Mouse (Mus musculus) hindbrain, embryonic 15.5 days (tissue): Measurements from ENCODE around the gene Gm5134. TPM values are rescaled to one million over a fixed set of nuclear protein-coding genes. Genes with fewer than 3 reads are reported as not detected.

Experiments used
- ATAC-seq: fragments of 200-750 bp; cut with Nextera tagmentation; 2 replicates; pipeline ENCODE4 v1.8.0; 2017; ENCODE audit warnings: low read depth, moderate number of reproducible peaks, moderate TSS enrichment; ENCODE audit not compliant: low FRiP score
- H3K27ac ChIP-seq: fragments of 300-500 bp; sonication (generic); replicated peaks from 2 replicates; pipeline ENCODE4 v1.5.1; 2015; ENCODE audit warnings: mild to moderate bottlenecking, inconsistent platforms
- H3K27me3 ChIP-seq: fragments of 300-500 bp; sonication (generic); 2 replicates; pipeline ENCODE4 v1.6.1; 2015; ENCODE audit warnings: control low read depth, inconsistent platforms
- H3K36me3 ChIP-seq: fragments of 300-500 bp; sonication (generic); 2 replicates; pipeline ENCODE4 v1.6.1; 2015; ENCODE audit warnings: control low read depth, inconsistent platforms
- H3K4me1 ChIP-seq: fragments of 300-500 bp; sonication (generic); replicated peaks from 2 replicates; pipeline ENCODE4 v1.6.1; 2015; ENCODE audit warnings: control low read depth, inconsistent platforms
- H3K4me2 ChIP-seq: fragments of 300-500 bp; sonication (generic); 2 replicates; pipeline ENCODE4 v1.6.1; 2015; ENCODE audit warnings: moderate library complexity, mild to moderate bottlenecking, inconsistent platforms
- H3K4me3 ChIP-seq: fragments of 300-500 bp; sonication (generic); 2 replicates; pipeline ENCODE4 v1.5.1; 2015; ENCODE audit warnings: mild to moderate bottlenecking, inconsistent platforms
- H3K9ac ChIP-seq: fragments of 300-500 bp; sonication (generic); 2 replicates; pipeline ENCODE4 v1.6.1; 2015; ENCODE audit warnings: inconsistent platforms
- H3K9me3 ChIP-seq: fragments of 300-500 bp; sonication (generic); 2 replicates; pipeline ENCODE4 v1.6.1; 2016; ENCODE audit warnings: control low read depth, inconsistent platforms
- WGBS: fragments of 180-500 bp; shearing (Covaris S2); methylation state at CpG from one replicate; pipeline ENCODE4 v1.1.7; 2015; 5-methylcytosine and 5-hydroxymethylcytosine counted together
- polyA plus RNA-seq: library from polyadenylated mRNA; unstranded; fragments of >200 nt; fragmentation: Nextera tagmentation; extraction: Ambion mirVana; gene quantifications from 2 replicates; pipeline ENCODE4 v1.2.1, GENCODE M21; 2015

Gm5134 gene
- polyA plus RNA-seq, 1 experiment from 2014 or later, result not detected

GRCm38 (mm10) chr10:75941042-75941824 lies 13.1 kb upstream of the Gm5134 start:
- ATAC-seq, result no peak
- Histone ChIP-seq H3K9me3 (no peaks in the 10 kb centered on the region), H3K4me2 (no peak overlapping the region), H3K4me1 (peaks cover 16% of the 10 kb centered on the region), H3K36me3 (no peaks in the 10 kb centered on the region), H3K4me3 (no peak overlapping the region), H3K27ac (no peak overlapping the region), H3K9ac (no peak overlapping the region), H3K27me3 (no peaks in the 10 kb centered on the region)
- 59% methylated on average over 9 of the region's 9 CpGs for WGBS

DNA sequence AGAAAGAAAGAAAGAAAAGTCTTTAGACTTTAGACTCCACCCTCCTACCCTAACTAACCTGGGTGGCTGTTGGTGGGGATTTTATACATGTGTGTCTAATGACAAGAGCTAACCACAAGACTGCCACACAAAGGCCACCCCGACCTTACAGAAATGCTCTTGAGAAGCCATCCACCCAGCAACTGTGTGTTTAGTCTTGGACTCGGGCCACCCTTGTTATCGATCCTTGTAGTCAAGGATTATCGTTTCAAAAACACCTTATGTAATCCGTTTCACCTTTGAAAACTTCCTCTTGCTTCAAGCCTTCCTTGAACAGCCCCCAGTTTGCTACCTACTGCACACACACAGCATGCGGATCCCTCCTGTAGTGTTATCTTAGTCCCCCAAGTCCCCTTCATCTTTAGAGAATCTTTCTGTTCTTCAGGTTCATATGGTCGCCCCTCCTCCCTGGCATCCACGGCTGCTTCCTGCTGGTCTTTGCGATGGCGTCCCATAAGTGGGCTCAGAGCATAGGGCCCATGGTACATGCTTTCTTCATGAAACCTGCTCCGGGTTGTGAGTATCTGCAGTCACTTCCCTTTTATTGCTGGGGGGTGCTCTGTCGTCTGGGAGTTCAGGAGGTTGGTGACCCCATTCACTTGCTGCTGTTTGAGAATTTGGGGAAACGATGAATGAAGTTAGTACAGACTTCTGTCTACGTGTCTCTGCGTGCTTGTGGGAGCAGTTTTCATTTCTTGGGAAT lies 11.4 kb upstream of the Gm5134 start, which contains the start of gene Vpreb3:
Gene Vpreb3 (plus strand): TSS at position 322 of the 742 bp plus-strand sequence.
- Histone ChIP-seq H3K27ac (no peak within 1 kb of the TSS), H3K27me3 (no peaks in the 10 kb centered on the region), H3K36me3 (no peaks in the 10 kb centered on the region), H3K4me3 (no peak within 1 kb of the TSS), H3K9me3 (no peaks in the 10 kb centered on the region), H3K4me2 (no peak within 1 kb of the TSS), H3K4me1 (peaks cover 8% of the 10 kb centered on the region; the same call in 1 of the 2 replicates), H3K9ac (no peak within 1 kb of the TSS)
- 79% methylated on average over 15 of the region's 15 CpGs for WGBS
- no peak for ATAC-seq

GRCm38 (mm10) chr10:75944066-75944772 lies 10.1 kb upstream of the Gm5134 start:
- ATAC-seq, result no peak

DNA sequence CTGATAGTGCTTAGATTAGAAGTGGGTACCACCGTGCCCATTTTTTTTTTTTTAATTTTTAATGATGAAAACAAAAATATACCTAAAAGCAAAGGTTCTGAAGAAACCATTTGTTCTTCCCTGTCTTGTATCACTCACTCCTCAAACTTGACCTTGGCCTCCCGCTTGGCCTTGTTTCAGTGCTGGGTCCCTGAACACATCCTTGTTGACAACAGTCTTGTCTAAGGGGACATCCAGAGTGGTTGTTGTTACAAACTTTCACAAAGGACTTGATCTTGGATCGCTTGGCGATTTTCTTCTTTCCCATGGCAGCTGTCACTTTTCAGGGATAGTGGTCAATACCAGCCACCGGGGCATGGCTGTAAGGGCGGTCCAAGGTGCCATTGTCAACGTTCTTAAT lies 9.1 kb upstream of the Gm5134 start:
- Histone ChIP-seq H3K27me3 (peaks cover 4% of the 10 kb centered on the region; the same call in 1 of the 2 replicates), H3K36me3 (no peaks in the 10 kb centered on the region), H3K9me3 (no peaks in the 10 kb centered on the region), H3K4me2 (no peak overlapping the region), H3K4me1 (peaks cover 8% of the 10 kb centered on the region; the same call in 1 of the 2 replicates), H3K27ac (no peak overlapping the region), H3K9ac (no peak overlapping the region), H3K4me3 (no peak overlapping the region)
- no peak for ATAC-seq
- WGBS, result 92% methylated on average over 7 of the region's 7 CpGs

More at GRCm38 (mm10) chr10:75944066-75944772, 10.1 kb upstream of the Gm5134 start:
- H3K36me3 ChIP-seq, result no peaks in the 10 kb centered on the region
- H3K4me3 ChIP-seq, result no peak overlapping the region
- 11% methylated on average over 11 of the region's 11 CpGs for WGBS
- H3K4me2 ChIP-seq, result no peak overlapping the region
- H3K9me3 ChIP-seq, result no peaks in the 10 kb centered on the region
- H3K4me1 ChIP-seq, result peaks cover 8% of the 10 kb centered on the region; the same call in 1 of the 2 replicates
- peaks cover 1% of the 10 kb centered on the region; the same call in 1 of the 2 replicates for H3K27me3 ChIP-seq
- no peak overlapping the region for H3K9ac ChIP-seq
- H3K27ac ChIP-seq, result 0 out of 2 replicates have a peak overlapping the region, but pooled peaks have one; percentile 25

- H3K9me3 ChIP-seq, result no peaks in the 10 kb centered on the region
- 85% methylated on average over 7 of the region's 7 CpGs for WGBS
- no peak overlapping the region for H3K9ac ChIP-seq
- H3K27ac ChIP-seq, result no peak overlapping the region
- H3K4me1 ChIP-seq, result peaks cover 15% of the 10 kb centered on the region
- no peak overlapping the region for H3K4me3 ChIP-seq
- peaks cover 4% of the 10 kb centered on the region; the same call in 1 of the 2 replicates for H3K27me3 ChIP-seq
- no peak for ATAC-seq
- no peak overlapping the region for H3K4me2 ChIP-seq
- H3K36me3 ChIP-seq, result no peaks in the 10 kb centered on the region
These were observed 8.4 kb upstream of the Gm5134 start for GRCm38 (mm10) chr10:75945896-75946295.

DNA sequence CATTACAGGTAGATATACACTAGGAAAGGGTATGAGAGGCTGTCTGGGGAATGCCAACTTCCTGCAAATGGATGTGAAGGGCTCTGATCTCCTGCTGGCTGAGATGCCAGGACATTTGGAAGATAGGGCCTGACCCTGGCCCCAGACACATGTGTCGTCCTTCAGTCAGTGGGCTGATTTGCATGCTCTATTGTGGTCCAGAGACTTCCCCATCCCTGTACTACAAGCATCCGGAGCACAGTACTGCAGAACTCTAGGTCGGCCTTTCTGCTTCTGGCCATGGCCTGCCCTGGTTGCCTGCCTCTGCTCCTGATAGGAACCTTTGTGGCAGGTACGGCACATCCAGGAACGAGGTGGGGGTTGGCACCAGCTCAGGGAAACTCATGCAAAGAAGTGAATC lies 6.2 kb upstream of the Gm5134 start:
- H3K27me3 ChIP-seq, result peaks cover 6% of the 10 kb centered on the region; the same call in 1 of the 2 replicates
- no peak overlapping the region for H3K4me2 ChIP-seq
- no peak overlapping the region for H3K4me3 ChIP-seq
- H3K4me1 ChIP-seq, result peaks cover 22% of the 10 kb centered on the region
- H3K9ac ChIP-seq, result no peak overlapping the region
- no peaks in the 10 kb centered on the region for H3K36me3 ChIP-seq
- 82% methylated on average over 5 of the region's 5 CpGs for WGBS
- no peaks in the 10 kb centered on the region for H3K9me3 ChIP-seq
- H3K27ac ChIP-seq, result no peak overlapping the region
- no peak for ATAC-seq

DNA sequence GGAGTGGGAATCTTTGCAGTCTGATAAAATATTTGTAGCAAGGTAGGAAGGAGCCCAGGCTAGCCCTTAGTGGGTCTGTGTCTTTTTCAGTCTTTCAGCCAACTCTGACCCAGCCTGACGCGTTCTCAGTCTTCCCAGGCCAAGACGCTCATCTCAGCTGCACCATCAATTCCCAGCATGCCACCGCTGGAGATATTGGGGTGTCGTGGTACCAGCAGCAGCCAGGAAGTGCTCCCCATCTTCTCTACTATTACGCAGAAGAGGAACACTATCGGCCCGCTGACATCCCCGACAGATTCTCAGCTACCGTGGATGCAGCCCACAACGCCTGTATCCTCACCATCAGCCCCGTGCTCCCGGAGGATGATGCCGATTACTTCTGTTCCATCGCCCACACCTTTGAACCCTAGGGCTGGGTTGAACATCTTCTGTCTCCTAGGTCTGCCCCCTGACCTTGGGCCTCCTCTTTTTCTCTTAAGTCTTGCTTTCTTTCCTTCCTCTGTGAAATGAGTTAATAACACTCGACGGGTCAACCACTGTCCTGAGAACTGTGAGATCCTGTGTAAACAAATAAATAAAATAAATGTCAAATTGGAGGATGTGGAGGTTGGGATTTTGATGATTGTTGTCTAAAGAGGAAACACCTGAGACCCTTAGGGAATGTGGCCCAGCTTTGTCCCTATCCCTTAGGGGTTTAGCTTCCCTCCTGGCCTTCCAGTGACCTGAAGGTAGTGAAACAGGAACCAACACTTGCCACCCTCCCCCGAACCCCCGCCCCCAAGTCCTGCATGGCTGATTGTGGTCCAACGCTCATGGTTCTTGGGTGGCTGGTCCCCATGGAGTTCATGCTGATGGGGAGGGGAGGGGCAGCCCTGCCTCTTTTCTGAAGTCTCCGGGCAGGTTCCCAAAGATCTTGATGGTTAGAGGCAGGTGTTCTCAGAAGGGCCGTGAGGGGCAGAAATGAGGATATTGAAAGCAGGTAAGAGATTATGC lies 5.0 kb upstream of the Gm5134 start:
- no peak overlapping the region for H3K4me2 ChIP-seq
- WGBS, result 83% methylated on average over 22 of the region's 22 CpGs
- H3K27ac ChIP-seq, result no peak overlapping the region
- no peaks in the 10 kb centered on the region for H3K9me3 ChIP-seq
- H3K27me3 ChIP-seq, result peaks cover 6% of the 10 kb centered on the region; the same call in 1 of the 2 replicates
- no peak for ATAC-seq
- H3K4me1 ChIP-seq, result peaks cover 18% of the 10 kb centered on the region
- H3K36me3 ChIP-seq, result no peaks in the 10 kb centered on the region
- no peak overlapping the region for H3K9ac ChIP-seq
- no peak overlapping the region for H3K4me3 ChIP-seq

DNA sequence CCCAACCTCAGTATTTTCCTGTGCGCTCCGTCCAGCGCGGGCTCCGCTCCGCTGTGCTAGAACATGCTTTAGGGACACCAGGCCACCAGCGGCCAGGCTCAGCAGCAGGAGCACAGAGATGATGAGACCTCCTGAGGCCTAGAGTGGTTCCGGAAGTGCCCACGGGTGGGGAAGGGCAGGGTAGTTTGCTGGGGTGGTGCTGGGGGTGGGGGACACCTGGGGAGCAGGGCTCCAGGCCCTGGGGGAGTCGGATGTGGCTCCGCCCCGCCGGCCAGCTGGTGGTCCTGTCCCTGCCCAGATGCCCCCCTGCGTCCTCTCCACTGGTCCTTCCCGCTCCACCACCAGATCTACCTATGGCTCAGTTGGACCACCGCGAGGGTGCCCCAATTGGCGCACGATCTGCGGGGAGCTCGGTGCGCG lies 3.5 kb upstream of the Gm5134 start:
- H3K27ac ChIP-seq, result no peak overlapping the region
- 2% methylated on average over 20 of the region's 23 CpGs for WGBS
- peaks cover 6% of the 10 kb centered on the region; the same call in 1 of the 2 replicates for H3K27me3 ChIP-seq
- ATAC-seq, result peak; percentile 57
- peak overlapping the region; percentile 39 for H3K9ac ChIP-seq
- H3K4me1 ChIP-seq, result peaks cover 15% of the 10 kb centered on the region
- H3K4me2 ChIP-seq, result peak overlapping the region; percentile 74
- H3K4me3 ChIP-seq, result peak overlapping the region; percentile 36
- no peaks in the 10 kb centered on the region for H3K9me3 ChIP-seq
- H3K36me3 ChIP-seq, result no peaks in the 10 kb centered on the region

GRCm38 (mm10) chr10:75951424-75952050 lies 2.8 kb upstream of the Gm5134 start:
- Histone ChIP-seq H3K4me3 (peak overlapping the region; percentile 36), H3K27ac (no peak overlapping the region), H3K36me3 (no peaks in the 10 kb centered on the region), H3K27me3 (peaks cover 6% of the 10 kb centered on the region; the same call in 1 of the 2 replicates), H3K9ac (peak overlapping the region; percentile 39; the same call in 1 of the 2 replicates), H3K9me3 (no peaks in the 10 kb centered on the region), H3K4me2 (peak overlapping the region; percentile 74), H3K4me1 (peaks cover 15% of the 10 kb centered on the region)
- 4% methylated on average over 13 of the region's 13 CpGs for WGBS
- 0 out of 2 replicates have a peak, but pooled peaks have one; percentile 21 for ATAC-seq

GRCm38 (mm10) chr10:75973846-75974245 lies 19.5 kb downstream of the Gm5134 start:
- Histone ChIP-seq H3K36me3 (no peaks in the 10 kb centered on the region), H3K27ac (no peak overlapping the region), H3K9me3 (no peaks in the 10 kb centered on the region), H3K27me3 (no peaks in the 10 kb centered on the region), H3K4me1 (no peaks in the 10 kb centered on the region), H3K4me3 (no peak overlapping the region), H3K9ac (no peak overlapping the region), H3K4me2 (no peak overlapping the region)
- no peak for ATAC-seq
- 94% methylated on average over 10 of the region's 10 CpGs for WGBS
